Mouse (Mus musculus) cortical plate, adult 2 months (tissue): ENCODE measurements around the gene Majin.

Experiments
- CTCF ChIP-seq: fragments of 200-500 bp; IDR thresholded peaks from 2 replicates; pipeline ENCODE4 v1.5.1; 2011; ENCODE audit warnings: mild to moderate bottlenecking, control low read depth, low read length; ENCODE audit not compliant: insufficient read depth; ENCODE audit errors: extremely low read depth
- POLR2A ChIP-seq: fragments of 200-500 bp; IDR thresholded peaks from 2 replicates; pipeline ENCODE4 v1.6.1; 2011; ENCODE audit warnings: mild to moderate bottlenecking, low read length, control low read depth; ENCODE audit not compliant: insufficient read depth; ENCODE audit errors: extremely low read depth

- no peak for TF ChIP-seq POLR2A
- TF ChIP-seq CTCF = no peak
Measured at GRCm38 (mm10) chr19:6216046-6216705, 32.0 kb downstream of the Majin start.
